Mouse (Mus musculus): Measurements from ENCODE around the gene Kcnb1.
"Not testable (repeated sequence)": the region's sequence is repeated elsewhere in the genome, so short reads cannot be mapped to it uniquely, and the experiment has no call there.

Gene Kcnb1

DNA sequence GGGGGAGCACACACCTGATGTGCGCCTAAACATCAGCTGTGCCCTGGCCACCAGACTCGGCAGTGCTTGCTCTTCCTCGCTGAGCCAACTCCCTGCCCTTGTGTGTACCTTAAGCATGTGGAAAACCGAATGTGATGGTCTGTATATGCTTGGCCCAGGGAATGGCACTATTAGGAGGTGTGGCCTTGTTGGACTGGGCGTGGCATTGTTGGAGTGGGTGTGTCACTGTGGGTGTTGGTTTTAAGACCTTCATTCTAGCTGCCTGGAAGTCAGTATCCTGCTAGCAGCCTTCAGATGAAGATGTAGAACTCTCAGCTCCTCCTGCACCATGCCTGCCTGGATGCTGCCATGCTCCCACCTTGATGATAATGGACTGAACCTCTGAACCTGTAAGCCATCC lies 14.7 kb upstream of the Kcnb1 start:
- not testable (repeated sequence) for DNase-seq (ENCODE audit: low spot score in 2 of 2)

DNA sequence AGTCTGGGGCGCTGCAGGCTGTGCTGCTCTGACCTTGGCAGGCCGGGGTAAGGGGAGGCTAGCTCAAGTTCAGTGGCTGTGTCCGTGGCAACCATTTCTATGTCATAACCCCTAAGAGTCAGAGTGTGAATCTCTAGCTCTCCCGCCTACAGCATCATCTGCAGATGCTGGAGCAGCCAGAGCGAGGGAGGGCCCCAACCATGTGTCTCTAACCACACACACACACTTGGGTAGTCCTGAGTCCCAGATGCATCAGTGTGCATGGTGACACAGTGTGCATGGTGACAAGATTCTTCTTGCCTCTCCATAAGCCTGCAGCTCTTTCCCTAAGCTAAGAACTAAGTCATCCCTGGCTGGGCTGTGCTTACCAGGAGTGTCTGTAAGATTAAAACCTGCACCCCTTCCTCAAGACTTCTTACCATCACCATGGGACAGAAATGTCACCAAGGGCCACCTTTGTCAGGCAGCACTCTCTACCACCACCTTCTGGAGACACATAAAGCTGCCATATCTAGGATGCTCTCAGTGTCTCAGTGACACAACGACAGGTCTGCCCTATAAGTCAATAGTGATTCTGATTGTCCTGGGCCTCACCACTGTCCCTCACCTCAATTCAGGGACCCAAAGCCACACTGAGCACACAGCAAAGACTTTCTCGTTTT lies 13.7 kb upstream of the Kcnb1 start:
- no peak for DNase-seq (ENCODE audit: low spot score in 2 of 2)

DNA sequence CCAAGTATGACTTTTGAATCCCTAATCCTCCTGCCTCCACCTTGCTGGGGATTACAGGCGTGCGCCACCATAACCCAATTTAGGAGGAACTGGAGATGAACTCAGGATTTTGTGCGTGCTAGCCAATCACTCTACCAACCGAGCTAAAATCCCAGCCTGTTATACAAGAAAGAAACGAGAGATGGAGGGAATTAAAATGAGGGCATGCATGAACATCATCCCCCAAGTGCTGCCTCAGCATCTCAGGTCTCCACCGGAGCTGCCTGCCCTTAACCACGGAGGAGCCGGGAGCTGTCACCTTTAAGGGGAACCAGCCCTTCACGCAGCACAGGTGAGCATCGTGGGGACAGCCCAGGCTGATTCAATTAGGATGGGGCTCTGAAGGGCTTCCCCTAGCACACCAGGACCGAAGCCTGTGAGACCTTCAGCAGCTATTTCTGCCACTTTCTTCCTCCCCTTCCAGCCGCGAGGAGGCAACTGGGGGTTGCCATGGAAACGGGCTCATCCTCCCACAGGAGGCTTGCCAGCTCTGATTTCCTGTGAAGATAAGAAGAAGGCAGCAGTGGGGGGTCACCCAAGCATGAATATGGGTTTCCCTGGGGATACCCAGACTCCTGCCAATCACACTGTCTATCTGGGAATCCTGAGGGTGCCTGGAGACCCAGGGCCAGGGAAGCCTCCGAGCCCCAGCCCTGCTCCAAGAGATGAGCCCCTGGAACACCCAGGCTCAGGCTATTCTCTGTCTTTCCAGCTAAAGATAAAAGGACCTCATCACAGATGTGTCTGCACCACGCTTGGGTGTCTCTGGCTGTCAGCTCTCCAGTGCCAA lies 11.7 kb upstream of the Kcnb1 start:
- DNase-seq (ENCODE audit: low spot score in 2 of 2): peak; percentile 89 to 90

DNA sequence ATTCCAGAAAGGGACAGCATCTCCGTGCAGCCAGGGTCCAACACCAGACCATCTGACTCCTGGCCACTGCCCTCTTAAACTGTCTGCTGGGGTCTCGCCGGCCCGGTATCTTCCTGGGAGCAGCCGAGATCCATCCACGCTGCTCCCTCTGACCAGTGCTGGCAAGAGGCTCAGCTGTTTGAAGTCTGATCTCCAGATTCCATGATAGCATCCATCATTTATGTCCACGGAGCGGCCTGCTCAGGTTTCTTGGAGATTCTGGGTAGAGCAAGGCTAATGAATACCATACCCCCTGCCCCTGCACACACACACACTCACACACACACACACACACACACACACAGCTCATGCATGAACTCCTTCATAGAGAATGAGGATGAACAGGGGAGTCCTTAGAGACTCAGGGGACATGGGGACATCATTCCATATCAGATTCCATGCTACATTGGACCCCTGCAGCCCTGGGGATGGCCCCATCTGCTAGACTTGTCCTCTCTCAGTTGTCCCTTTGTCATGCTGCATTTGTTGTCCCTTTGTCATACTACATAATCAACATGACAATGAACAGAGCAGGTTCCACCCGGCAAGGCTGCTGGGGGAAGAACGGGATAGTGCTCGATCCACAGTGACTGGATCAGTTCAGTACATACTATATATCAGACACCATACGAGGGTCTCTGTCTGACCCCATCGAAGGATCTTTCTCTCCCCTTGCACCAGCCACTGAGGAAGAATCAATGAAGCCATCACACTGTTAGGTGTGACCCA lies 8.9 kb upstream of the Kcnb1 start:
- no peak for DNase-seq (ENCODE audit: low spot score in 2 of 2)

DNA sequence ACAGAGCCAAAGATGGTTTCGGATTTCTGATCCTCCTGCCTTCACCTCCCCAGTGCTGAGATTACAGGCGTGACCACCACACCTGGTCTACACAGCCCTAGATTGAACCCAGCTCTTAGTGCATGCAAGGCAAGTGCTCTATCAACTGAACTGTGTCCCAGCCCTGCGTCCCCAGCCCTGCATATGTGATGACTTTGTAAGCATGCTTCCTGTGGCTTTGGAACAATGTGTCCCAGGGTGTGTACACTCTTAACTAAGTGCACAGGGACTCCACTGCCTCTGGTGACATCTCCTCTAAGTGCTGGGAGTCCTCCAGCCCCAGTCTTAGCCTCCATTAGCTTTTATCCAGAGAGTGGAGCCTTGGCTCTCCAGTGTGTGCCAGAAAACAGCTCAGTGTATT lies 3.4 kb upstream of the Kcnb1 start:
- DNase-seq (ENCODE audit: low spot score in 2 of 2): no peak

DNA sequence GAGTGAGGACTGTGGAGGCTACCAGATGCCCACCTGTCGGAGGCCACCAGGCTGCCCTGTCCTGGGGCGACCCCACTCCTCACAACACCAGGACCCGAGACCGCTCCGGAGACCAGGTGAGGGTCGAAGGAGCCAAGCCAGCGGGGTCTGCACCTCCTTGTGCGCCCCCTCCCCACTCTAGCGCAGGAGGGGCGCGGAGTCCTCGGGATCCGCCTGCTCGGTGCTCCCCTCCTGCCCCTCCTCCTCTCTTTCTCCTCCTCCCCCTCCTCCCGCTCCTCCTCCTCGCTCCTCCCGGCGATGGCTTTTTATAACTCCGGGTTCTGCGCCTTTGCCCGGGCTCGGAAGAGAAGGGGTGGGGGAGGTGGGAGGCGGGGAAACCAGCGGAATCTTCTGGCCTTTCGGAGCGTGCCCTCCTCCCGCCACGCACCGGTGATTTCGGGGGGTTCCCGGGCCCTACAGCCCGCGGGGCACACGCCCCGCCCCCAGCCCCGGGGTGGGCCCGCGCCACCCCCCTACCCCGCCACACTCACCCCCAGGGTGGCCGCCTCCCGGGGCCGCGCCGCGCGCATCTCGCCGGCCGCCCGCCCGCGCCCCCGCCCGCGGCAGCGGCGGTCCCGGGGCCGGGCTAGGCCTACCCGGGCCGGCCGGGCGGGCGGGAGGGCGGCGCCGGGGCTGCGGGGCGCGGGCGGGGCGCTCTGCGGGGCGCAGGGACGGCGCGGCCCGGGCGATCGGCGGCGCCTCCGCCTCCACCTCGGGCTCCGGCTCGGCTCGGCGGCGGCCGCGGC lies 472 bp downstream of the Kcnb1 start:
- DNase-seq (ENCODE audit: low spot score in 2 of 2): peak; percentile 43 to 57

DNA sequence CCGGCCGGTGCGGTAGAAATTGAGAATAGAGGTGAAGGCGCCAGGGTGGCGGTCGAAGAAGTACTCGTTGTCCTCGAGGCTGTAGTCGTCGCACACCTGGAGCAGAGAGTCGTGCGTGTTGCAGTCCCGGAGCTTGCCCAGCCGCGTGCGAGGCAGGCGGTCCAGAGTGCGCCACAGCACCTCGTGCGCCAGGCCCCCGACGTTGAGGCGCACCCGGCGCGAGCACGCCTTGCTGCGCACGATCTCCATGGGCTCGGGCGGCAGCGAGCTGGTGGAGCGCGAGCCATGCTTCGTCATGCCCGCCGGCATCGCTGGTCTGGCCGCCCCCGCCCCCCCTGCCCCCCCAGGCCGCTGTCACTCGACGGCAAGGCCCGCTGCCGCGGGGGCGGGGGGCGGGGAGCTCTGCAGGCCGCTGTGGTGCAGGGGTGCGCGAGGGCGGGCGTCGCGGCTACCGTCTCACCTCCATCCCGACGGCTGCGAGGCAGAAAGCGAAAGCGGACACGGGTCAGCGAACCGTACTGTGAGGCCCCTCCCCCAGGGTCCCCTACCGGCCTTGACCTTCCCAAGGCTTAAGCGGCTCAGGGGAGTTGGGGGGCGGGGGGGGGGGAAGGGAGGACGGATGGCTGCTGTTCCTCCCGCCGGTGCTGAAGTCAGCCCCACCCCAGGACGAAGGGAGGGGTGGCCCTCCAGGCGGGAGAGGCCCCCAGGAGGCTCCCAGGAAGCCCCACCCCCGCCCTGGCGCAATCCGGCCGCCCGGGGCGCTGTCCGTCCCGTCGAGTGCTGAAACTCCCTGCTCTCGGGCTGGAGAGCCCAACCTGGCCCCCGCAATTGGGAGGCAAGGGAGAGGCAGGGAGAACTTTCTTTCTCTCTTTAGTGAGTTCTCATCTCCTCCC lies 1.4 kb downstream of the Kcnb1 start:
- peak in 1 of 2 experiments; percentile 49 for DNase-seq (ENCODE audit: low spot score in 2 of 2)

DNA sequence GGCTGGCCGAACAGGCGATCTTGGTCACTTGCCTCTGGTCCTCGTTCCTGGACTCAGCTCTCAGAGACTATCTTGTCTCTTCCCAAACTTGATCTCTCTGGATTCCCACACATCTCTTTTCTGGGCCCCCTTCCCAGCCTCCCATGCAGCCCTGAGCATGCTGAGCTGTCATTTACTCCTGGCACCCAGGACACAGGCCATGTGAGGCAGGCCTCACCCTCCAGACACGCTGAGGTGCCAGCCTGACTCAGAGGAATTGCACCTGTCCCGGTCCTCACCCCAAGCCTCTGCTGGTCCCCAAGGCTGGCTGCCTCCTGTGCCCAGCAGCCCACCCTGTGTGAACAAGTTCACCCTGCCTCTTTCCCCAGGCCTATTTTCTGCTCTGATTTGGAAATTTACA lies 2.8 kb downstream of the Kcnb1 start:
- DNase-seq (ENCODE audit: low spot score in 2 of 2): no peak

DNA sequence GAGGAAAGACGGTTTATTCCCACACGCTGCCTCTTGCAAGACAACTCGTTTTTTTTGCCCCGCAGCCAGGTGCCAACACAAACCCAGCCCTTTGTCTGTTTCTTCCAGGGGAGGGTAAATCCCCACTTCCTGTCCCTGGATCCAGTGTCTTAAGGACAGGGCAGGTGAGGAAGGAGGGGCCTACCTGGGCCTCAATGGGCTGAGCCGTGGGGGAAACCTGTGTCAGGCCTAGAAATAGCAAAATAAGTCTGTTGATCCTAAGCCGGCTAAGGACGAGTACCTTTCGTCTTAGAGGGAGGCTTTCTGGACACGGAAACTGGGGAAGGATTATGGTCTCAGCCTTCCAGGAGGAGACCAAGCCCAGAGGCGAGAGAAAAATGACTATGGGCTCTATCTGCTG lies 3.4 kb downstream of the Kcnb1 start:
- no peak for DNase-seq (ENCODE audit: low spot score in 2 of 2)

DNA sequence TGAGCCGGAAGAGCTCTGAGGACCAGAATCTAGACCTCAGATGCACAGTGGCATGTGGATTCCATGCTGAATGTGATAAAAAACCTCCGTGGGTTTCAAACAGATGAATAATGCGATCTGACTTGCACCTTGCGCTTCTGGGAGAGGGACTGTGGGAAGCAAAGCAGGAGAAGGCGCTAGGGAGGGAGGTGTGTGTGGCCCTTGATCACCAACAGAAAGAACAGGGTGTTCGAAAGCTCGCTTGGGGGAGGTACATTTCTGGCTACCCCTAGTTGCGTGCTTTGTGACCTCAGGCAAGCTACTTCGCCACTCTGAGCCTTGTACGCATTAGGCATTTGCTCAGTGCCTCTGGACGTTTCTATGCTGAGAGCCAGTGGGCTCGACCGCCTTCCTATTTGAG lies 4.0 kb downstream of the Kcnb1 start:
- no peak for DNase-seq (ENCODE audit: low spot score in 2 of 2)

DNA sequence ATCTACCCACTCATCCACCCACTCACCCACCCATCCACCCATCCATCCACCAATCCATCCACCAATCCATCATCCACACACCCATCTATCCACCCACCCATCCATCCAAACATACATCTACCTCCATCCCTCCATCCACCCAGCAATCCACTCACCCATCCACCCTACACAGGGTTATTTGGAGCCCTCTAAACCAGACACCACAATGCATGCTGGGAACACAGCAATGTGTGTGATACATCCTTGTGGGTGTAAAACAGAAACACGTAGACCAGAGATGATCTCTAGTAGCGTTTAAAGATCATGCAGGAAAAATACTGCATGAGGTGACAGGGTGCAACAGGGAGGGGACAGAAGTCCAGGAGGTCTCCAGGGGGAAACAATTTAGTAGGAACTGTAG lies 4.5 kb downstream of the Kcnb1 start:
- peak in 1 of 2 experiments; percentile 45 for DNase-seq (ENCODE audit: low spot score in 2 of 2)

DNA sequence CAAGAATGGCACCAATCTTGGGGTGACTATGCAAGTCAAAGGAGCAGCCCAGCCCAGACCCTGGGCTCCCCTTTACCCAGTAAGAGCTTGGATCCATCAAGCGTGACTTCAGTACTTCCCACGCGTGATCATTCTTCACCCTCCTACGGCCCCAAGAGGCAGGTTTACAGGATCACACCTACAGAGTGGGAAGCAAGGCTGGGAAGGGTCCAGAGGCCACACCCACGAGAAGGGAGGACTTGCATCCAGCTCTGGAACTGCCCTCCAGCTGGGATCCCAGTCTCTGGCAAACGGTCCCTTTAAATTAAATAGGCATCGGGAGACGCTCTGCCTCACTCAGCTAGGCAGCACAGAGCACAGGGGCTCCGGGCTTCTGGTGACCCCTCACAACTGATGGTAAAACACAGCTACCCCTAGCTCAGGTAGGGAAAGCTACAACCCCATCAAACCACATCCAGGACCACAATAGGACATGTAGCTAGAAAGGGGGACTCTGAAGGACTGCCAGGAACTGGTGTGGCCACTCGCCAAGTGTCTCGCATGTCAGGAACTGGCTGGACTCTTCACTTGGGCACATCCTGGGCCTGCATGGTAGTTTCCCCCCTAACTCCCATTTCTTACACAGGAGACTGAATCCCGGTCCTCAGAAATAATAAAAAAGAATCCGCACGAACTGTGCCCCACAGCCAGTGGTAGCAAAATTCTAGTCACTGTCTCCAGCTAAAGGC lies 8.1 kb downstream of the Kcnb1 start:
- no peak for DNase-seq (ENCODE audit: low spot score in 2 of 2)

DNA sequence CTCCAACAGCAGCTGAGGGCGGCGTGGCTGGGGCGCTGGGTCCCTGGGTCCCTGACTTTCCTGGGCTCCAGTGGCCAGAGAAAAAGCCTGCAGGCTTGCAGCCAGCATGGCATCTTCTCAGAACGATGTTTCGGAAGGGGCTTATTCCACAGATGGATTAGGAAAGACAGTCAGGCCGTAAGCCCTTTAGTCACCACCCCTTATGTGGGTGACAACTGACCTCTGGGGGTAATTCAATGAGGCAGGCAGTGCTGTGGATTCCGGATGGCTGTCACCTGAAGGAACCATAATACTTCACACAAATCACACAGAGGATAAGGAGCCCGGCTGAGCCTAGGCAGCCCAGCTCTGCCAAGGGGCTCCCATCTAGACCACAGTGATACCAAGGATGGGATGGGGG lies 8.9 kb downstream of the Kcnb1 start:
- DNase-seq (ENCODE audit: low spot score in 2 of 2): no peak

DNA sequence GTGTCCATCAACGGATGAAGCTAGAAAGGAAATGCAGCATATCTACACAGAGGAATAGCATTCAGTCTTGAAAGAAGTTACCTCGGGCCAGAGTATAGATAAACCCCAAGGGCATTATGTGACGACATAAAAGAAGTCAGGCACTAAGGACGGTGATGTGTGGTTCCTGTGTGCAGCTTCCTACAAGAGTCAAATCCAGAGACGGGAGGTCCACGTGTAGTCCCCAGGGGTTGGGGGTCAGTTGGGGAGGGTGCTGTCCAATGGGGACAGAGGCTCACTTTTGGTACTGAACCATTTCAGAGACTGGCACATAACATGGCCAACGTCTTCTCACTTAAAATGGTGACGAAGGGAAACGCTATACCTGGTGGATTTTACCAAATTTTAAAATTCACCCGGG lies 10.7 kb downstream of the Kcnb1 start:
- DNase-seq (ENCODE audit: low spot score in 2 of 2): no peak

DNA sequence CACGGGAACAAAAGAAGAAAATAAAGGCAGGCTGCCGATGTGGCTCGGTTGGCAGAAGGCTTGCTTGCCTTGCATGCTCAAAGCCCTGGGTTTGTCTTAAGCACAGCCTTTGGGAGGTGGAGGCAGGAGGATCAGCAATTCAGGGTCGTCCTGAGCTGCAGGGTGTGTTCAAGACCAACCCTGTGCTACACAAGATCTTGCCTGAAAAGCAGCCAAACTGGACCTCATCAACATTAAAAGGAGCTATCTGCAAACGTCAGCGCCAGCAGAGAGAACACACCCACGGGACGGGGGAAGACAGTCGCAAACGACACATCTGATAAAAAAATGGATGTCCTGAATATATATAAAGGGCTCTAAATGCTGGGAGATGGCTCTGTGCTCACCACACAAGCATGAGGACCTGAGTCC lies 12.7 kb downstream of the Kcnb1 start:
- DNase-seq (ENCODE audit: low spot score in 2 of 2): peak; percentile 60 to 72

DNA sequence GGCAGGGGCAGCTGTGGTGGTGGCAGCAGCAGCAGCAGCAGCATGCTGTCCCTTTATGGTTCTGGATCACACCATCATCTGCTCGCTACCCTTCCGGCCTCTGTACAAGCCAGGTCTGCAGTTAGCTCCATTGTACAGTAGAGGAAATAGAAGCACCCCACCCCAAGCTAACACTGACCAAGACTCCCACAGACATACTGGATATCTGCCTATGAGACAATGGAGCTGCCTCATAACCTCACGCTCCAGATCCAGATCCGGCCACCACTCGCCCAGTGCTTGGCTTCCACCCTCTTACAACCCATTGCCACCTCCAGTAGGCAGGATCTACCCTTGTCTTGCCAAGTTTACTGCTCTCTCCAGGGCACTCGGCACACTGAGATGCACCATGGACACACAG lies 14.7 kb downstream of the Kcnb1 start:
- DNase-seq (ENCODE audit: low spot score in 2 of 2): no peak

DNA sequence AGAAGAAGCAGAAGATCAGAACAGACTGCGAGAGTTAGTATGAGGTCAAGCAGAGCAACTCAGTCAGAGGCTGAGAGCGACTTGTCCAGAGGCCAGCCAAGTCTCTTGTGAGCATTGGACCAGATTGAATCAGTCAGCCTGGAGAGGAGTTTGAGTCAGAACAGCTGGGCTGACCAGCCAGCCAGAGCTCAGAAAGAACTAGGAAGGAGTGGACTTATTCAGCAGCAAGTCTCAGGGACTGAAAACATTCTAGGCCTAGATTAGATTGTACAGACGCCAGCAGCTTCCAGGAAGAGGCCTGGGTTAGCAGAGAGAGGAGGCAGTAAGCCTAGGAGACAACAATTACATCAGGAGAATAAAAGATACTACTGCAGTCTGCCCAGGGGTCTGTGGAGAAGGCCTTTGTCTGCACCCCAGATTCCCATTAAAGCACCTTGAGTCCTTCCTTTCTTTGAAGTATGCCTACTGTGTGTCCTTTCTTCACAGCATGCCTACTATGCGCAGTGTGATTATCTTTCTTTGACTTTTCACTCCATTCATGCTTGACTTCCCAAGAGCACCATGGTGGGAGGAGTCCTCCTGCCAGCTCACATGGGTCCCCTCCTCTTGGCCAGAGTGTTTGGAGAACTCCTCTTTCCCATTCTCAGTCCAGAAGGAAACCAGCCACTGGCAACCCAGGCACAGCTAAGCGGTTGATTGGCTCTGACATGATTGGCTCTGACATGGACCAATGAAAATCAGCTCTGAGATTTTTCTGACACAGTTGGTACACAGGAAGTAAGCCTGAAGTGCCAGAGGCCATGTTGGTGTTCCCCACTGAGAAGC lies 16.7 kb downstream of the Kcnb1 start:
- DNase-seq (ENCODE audit: low spot score in 2 of 2): no peak

DNA sequence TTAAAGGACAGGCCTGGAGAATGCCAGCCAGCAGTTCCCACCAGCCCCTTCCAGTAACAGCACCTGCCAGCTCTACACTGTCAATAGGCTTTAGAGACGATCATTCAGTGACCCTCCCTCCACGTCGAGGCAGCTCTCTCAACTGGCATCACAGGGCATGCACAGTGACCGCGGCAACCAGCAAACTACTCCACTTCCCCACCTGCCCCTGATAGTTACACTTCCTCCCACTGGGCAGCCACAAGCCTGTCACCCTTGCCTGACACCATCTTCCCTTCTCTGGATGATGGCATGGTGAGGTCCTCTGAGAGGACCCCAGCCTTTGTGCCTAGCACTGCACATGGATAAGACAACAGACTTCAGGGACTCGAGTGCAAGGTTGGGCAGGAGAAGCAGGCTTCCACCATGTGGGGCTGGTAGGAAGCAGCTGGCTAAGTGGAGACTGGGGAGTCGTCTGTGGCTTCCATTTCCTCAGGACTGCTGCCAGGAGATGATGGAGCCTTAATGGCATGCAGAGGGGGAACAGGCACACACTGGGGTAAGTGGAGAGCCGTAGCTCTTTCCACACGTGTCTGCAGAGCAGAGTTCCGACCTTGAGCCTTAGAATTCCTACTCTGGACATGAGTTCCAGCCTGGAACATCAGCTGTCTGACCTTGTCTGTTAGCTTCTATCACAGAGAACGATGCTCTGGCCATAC lies 22.3 kb downstream of the Kcnb1 start:
- DNase-seq (ENCODE audit: low spot score in 2 of 2): no peak

DNA sequence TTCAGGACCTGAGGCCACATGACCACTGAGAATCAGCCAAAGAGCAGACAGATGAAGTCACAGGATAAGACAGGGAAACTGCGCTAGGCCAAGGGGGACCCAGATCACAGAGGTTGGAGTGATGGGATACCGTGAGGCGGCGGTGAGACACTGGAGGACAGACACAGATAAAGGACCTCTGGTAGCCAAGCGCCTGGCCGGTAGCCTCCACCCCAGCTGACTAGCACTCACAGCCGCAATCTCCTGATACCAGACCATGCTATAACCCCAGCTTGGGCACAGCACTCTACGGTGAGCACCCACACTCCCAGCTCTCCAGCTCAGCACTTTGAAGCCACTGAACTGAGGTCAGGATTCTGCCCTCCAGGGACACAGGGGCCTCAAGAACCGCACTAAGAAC lies 26.4 kb downstream of the Kcnb1 start:
- DNase-seq (ENCODE audit: low spot score in 2 of 2): no peak
